Mouse (Mus musculus): ENCODE data around the gene Zfp473.
"Not testable (repeated sequence)": the region's sequence is repeated elsewhere in the genome, so short reads cannot be mapped to it uniquely, and the experiment has no call there.

The Zfp473 gene

DNA sequence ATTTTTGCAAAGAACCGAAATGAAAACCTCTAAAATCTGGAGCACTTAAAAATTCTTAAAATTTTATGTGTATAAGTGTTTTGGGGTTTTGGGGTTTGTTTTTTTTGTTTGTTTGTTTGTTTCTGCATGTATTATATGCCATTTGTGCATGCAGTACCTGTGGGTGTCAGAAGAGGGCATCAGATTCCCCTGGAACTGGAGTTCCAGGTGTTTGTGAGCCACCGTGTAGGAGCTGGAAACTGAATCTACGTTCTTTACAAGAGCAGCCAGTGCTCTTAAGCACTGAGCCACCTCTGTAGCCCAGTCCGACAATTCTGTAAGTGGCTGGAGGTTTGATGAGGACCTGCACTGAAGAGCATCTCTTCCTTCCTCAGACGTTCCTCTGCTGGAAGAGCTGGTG lies 41.0 kb downstream of the Zfp473 start:
- DNase-seq (ENCODE audit: low read depth): no peak

DNA sequence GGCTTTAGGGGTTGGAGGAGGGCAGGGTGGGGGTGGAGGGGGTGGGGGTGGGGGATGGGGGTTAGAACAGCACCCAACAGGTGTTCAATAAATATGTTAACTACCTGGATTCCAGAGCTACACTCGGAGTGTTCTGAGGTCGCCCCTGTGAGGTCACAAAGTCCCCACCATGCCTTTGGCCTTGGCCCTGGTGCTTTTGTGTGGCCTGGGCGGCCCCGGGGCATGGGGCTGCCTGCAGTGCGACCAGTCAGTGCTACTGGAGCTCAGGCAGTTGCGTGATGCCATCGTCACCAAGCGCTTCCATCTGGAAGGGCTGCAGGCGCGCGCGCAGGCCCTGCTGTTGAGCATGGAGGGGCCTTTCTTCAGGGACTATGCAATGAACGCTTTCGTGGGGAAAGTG lies 42.3 kb downstream of the Zfp473 start, which contains the start of gene Izumo2:
Izumo2 (plus strand) TSS at position 169 of the 400 bp plus-strand sequence.
- DNase-seq (ENCODE audit: low read depth): no peak

DNA sequence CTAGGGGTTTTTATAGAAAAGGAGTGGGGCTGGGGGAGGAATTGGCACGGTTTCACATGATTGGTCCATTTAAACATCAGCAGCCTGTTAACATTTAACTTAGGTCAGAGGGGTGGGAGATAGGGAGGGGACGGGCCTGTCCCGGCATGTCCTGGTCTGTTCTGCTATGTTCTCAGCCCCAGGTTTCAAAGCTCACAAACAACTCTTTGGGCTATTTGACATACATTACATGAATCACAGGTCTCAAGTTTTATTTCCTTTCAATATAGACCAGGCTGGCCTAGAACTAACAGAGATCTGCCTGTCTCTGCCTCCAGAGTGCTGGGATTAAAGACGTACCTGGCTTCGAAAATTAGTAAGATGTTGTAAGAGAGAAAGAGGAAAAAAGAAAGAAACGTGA lies 42.8 kb downstream of the Zfp473 start:
- DNase-seq (ENCODE audit: low read depth): not testable (repeated sequence)

DNA sequence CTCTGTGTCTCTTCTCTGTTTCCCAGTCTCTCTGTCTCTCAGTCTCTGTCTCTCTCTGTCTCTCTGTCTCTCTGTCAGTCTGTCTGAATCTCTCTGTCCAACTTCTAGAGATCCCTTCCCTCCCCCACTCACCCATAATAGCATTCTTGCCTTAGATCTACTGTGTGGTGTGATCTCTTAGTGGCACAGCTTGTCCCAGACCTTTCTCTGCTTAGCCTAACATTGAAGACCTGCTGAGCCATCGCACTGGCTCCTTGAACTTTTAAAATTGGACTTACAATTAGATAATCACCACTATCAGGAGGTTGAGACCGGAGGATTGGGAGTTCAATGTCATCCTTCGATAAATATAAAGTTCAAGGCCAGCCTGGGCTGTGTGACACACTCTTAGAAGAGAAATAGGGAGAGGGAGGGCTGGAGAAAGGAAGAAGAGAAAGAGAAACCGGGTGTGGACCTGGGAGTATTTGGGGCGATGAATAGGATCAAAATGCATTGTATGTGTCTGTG lies 43.6 kb downstream of the Zfp473 start:
- no peak for DNase-seq (ENCODE audit: low read depth)

DNA sequence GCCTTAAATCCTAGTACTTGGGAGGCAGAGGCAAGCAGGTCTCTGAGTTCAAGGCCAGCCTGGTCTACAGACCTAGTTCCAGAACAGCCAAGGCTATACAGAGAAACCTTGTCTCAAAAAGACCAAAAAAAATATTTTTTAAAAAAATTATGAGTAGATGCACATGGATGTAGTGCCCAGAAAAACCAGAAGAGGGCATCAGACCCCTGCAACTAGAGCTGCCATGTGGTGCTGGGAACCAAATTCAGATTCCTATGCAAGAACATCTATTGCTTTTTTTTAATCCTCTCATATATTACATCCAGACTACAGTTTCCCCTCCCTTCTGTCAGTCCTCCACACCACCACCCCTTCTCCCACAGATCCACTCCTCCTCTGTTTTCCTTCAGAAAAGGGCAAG lies 44.5 kb downstream of the Zfp473 start:
- no peak for DNase-seq (ENCODE audit: low read depth)

DNA sequence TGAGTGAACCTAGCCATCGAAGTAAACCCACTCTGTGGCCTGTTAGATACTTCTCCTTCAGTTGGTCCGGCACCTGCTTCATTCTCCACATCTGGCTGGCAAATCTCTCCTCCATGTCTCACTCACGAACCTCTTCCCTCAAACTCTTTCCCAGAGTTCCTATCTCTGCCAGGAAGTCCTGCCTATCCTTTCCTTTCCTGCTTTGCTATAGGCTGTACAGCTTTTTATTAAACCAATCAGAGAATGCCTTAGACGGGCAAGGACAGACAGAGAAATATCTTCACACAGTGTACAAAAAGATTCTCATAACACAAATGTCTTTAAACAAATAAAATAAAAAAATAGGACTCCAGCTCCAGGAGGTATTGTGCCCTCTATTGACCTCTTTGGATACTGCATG lies 45.8 kb downstream of the Zfp473 start:
- DNase-seq (ENCODE audit: low read depth): no peak

DNA sequence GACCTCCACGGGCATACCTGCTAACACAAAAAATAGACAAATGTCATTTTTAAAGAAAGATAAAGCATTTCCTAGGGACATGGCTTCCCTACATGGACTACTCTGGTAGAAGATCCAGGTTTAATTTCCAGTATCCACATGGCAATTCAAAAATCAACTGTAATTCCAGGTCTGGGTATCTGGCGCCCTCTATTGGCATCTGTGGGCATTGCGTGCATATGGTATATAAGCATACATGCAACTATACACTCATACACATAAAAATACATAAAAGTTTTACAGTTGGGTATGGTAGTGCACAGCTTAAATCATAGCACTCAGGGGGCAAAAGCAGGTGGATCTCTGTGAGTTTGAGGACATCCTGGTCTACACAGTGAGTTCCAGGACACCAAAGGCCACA lies 46.5 kb downstream of the Zfp473 start:
- peak; percentile 29 for DNase-seq (ENCODE audit: low read depth)

DNA sequence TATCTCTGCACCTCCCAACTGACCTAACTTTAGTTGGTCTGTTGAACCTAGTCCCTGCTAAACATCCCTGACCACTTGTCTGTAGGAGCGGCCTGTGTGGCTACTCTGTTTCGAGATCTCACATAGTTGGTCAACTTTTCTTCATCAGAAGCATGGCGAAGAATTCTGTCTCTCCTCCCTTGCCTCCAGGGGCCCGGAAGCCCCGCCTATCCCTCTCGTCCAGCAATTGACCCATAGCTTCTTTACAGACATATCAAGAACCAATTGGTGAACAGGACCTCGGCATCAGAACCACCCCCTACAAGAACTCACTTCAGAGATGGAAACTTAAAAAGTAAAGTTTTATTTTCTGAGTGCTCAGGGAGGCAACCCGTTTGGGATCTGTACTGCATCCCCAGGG lies 47.9 kb downstream of the Zfp473 start:
- no peak for DNase-seq (ENCODE audit: low read depth)

DNA sequence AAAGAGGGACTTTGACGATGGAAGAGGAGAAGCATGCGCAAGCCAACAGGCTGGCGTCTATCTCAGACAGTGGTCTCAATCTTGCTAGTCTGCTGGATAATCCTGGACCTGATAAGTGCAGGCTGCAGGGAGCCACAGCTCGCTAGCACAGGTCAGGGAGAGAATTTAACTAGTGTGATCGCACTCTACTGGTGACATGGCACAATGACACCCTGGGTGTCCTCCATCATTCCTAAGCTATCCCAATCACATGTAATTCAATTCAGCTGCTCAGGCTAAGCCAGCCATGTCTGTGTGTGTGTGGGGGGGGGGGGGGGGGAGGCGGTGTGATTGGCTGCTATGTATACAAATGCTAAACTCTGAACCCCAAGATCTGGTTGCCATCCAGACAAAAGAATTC lies 48.9 kb downstream of the Zfp473 start:
- peak; percentile 14 for DNase-seq (ENCODE audit: low read depth)

DNA sequence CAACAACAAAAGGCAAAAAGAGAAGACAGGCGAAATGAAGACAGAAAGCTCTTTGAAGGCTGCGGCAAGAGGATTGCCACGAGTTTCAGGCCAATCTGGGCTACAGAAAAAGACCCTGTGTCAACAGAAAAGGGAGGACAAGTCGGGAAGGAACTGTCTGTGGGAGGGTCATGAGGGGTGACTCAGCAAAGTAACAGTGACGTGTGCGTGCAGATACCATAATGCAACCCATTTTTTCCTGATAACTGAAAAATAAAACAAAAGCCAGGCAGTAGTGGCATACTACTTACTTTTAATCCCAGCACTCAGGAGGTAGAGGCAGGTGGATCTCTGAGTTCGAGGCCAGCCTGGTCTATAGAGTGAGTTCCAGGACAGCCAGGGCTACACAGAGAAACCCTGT lies 52.9 kb downstream of the Zfp473 start:
- DNase-seq (ENCODE audit: low read depth): no peak

DNA sequence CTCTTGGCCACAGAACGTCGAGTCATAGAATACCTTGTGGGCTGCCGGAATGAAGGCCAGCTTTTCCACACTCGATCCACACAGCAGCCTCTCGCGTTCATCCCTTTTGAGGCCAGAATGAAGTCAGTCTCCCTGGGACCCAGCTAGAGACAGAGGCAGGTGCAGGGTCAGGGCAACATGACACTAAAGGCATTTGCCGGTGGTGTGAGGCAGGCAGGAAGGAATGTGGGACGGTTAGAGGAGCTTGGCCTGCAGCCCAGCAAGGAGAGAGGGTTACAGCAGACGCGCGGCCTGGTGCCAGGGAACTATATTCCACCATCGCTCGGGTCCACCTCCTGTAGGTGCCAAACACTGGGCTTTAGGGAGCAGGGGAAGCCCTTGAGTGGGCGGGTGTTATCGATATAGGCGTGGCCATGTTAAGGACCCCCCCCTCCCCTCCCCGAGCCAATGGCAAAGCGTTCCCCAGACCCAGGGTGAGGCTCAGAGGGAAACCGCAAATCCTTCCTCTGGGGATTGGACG lies 53.6 kb downstream of the Zfp473 start:
- DNase-seq (ENCODE audit: low read depth): no peak

DNA sequence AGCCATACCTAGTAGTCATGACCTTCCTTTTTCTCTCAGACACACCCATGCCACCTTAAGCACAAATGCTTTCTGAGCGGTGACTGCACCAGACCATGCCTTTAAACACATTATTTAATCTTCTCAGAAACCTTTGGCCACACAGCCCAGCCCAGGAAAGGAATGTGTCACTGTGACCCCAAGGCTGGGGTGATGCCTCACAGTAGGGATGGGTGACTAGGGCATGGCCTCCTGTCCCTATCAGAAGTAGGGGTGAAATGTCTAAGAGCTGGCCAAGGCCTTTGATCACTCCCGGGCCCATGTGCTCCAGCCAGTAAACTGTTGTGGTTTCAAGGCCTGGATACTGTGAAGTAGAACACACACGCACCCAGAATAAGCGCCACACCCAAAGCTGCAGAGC lies 55.6 kb downstream of the Zfp473 start:
- DNase-seq (ENCODE audit: low read depth): no peak

DNA sequence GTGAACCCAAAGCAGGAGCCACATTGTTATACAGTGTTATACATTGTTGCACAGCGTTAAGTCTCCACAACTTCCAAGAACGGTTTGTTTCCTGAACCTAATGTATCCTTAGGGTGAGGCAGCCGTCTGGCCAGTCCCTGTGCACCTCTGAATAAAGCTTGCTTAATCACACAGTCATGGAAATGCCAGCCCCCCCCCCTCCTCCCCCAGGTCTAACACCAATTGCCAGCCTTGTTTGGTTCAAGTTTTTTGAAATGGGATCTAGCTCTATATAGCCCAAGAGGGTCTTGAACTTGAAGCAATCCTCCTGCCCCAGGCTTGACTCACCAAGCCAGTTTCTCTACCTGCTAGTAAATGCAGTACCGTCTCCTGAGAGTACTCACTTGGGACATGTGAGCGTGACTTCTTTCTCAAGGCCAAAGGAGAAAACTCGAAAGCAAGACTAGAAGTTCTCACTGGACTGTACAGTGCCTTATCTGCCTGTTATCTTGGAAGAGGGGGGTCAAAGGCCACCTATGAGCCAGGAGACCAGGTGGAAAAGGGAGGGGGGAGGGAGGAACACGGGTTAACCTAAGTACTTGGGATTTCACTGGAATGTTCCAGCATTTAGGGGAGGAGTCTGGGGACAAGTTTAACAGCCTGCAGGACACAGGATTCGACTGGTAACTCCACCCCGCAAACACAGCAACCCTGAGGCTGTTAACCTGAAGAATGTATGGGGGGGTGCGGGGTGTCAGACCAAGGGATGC lies 57.2 kb downstream of the Zfp473 start:
- DNase-seq (ENCODE audit: low read depth): no peak

DNA sequence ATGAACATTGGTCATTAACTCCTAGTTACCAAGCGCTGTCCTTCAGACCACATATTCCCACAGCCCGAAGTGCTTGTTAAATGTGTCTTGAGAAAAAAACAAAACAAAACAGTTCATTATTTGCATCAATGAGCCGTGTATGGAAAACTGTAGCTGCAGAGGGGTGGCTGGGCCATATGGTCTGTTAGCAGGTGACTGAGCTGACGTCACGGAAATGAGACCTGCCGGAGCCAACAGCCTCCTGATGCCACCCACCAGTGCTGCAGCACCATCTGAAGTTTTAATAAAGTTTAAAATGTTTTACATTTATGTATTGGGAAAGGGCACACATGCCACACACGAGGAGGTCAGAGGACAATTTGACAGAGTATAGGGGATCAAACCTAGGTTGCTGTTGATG lies 61.5 kb downstream of the Zfp473 start:
- DNase-seq (ENCODE audit: low read depth): no peak

DNA sequence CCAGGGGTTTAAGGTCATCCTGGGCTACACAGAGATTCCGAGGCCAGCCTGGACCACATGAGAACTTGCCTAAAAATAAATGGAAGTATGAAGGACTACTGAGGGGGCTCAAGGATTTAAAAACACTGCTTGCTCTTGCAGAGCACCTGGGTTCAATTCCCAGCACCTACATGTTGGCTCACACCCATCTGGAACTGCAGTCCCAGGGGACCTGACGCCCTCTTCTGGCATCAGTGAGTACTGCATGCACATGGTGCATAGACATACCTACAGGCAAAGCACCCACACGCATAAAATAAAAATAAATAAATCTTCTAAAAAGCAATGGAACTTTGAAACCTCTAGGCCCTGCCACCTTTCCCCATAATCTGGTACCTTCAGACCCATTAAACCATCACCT lies 62.0 kb downstream of the Zfp473 start:
- DNase-seq (ENCODE audit: low read depth): no peak

DNA sequence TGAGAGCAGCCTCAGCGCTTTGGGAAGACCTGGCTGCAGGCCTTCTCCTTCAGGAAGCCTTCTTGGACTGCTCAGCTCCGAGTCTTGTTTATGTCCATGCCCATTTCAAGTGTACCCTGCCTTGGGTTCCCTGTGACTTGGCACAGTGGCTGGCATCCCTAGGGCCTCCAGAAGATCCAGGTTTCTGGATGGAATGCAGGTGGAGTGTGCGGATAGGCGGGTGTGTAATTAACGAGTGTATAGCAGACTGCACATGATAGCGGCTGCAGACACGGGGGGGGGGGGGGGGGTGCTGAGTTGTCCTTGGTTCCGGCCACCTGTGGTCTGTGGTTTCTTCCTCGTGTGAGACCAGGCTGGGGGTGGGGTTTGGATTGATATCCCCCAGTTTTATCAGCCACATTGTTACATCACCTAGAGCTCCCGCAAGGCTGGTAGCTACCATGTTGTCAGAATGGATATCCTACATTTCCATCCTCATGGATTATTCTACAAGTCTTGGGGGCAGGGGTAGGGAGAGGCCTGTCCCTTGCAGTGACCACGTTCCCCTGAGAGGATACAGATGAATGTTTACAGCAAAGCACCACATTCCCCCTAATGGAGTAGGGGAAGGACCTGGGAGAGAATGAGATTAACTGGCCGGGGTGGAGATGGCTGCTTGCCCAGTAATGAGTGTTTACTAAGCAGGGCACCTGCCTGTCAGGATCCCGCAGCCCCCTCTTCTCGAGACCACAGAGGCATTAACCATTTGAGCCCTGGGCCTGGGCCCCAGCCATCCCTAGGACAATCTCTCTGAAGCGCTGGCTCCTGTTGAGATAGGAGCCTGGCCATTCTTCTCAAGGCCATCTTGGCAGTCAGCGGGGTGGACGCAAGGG lies 65.1 kb downstream of the Zfp473 start:
- DNase-seq (ENCODE audit: low read depth): no peak

DNA sequence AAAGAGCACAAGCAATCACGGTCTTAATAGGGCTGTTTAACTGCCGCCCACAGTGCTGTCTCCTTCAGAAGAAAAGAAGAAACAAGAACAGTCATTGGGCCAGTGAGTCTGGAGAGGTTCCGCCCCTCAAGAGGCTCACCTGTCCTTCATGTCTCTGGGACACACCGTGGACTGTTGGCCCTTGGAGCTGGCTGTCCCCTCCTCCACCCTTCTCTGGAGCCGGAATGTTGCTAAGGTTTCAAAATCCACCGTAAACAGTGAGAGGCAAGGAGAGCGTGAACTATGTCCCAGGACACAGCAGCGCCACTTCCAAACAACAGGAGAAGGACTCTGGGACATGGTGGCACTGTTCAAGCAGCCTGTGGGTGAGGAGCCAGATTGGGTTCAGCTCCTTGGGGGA lies 67.2 kb downstream of the Zfp473 start:
- no peak for DNase-seq (ENCODE audit: low read depth)
